Mouse (Mus musculus) MEL (cell line): Measurements from ENCODE around the gene Asap3.

ENCODE experiments used
- BHLHE40 ChIP-seq: IDR thresholded peaks from 2 replicates; pipeline ENCODE4 v1.6.1; 2012; ENCODE audit warnings: low read depth, mild to moderate bottlenecking, inconsistent platforms, low read length, improper control_type of control experiment, borderline replicate concordance
- CHD1 ChIP-seq: IDR thresholded peaks from 2 replicates; pipeline ENCODE4 v1.6.1; 2012; ENCODE audit warnings: low read depth, mild to moderate bottlenecking, inconsistent platforms, low read length, improper control_type of control experiment
- CTCF ChIP-seq, 3 experiments: IDR thresholded peaks in 2 of 3; conservative IDR thresholded peaks in 1 of 3; 2 replicates each; pipeline ENCODE4 v1.5.1; 2011 to 2012; ENCODE audit warnings: low read length in 3 of 3, low read depth in 2 of 3, mild to moderate bottlenecking in 2 of 3, improper control_type of control experiment in 1 of 3, inconsistent platforms in 1 of 3, mixed read lengths in 1 of 3, moderate library complexity in 1 of 3; ENCODE audit not compliant: control insufficient read depth in 1 of 3, insufficient read depth in 1 of 3, poor library complexity in 1 of 3, severe bottlenecking in 1 of 3
- E2F4 ChIP-seq: IDR thresholded peaks from 2 replicates; pipeline ENCODE4 v1.6.1; 2011; ENCODE audit warnings: low read depth, low read length, improper control_type of control experiment, borderline replicate concordance
- EP300 ChIP-seq, 2 experiments: IDR thresholded peaks; 2 replicates each; pipeline ENCODE4 v1.6.1; 2011; ENCODE audit warnings: improper control_type of control experiment in 2 of 2, low read length in 2 of 2, low read depth in 1 of 2, mild to moderate bottlenecking in 1 of 2
- ETS1 ChIP-seq: IDR thresholded peaks from 2 replicates; pipeline ENCODE4 v1.6.1; 2012; ENCODE audit warnings: low read depth, mild to moderate bottlenecking, inconsistent platforms, low read length, improper control_type of control experiment, moderate library complexity
- MAFK ChIP-seq: IDR thresholded peaks from 2 replicates; pipeline ENCODE4 v1.6.1; 2011; ENCODE audit warnings: low read depth, mild to moderate bottlenecking, low read length, improper control_type of control experiment, borderline replicate concordance
- MEF2A ChIP-seq: IDR thresholded peaks from 2 replicates; pipeline ENCODE4 v1.6.1; 2014; ENCODE audit warnings: low read depth, mild to moderate bottlenecking, inconsistent platforms, low read length, improper control_type of control experiment; ENCODE audit not compliant: poor library complexity, insufficient replicate concordance, severe bottlenecking; ENCODE audit errors: extremely low read depth
- MXI1 ChIP-seq: IDR thresholded peaks from 2 replicates; pipeline ENCODE4 v1.6.1; 2011; ENCODE audit warnings: mild to moderate bottlenecking, low read depth, low read length, improper control_type of control experiment
- POLR2A ChIP-seq, 2 experiments: IDR thresholded peaks; 2 replicates each; pipeline ENCODE4 v1.6.1; 2011 to 2012; ENCODE audit warnings: low read length in 2 of 2, mild to moderate bottlenecking in 2 of 2, control low read depth in 1 of 2, improper control_type of control experiment in 1 of 2, low read depth in 1 of 2, moderate library complexity in 1 of 2; ENCODE audit not compliant: control insufficient read depth in 1 of 2, insufficient read depth in 1 of 2, poor library complexity in 1 of 2
- POLR2AphosphoS2 ChIP-seq: IDR thresholded peaks from 2 replicates; pipeline ENCODE4 v1.6.1; 2011; ENCODE audit warnings: low read length, improper control_type of control experiment
- POLR2AphosphoS5 ChIP-seq: IDR thresholded peaks from 2 replicates; pipeline ENCODE4 v1.6.1; 2012; ENCODE audit warnings: low read depth, borderline replicate concordance, mild to moderate bottlenecking, inconsistent platforms, low read length, moderate library complexity, mixed read lengths
- RAD21 ChIP-seq: IDR thresholded peaks from 2 replicates; pipeline ENCODE4 v1.6.1; 2011; ENCODE audit warnings: mild to moderate bottlenecking, low read depth, low read length, improper control_type of control experiment
- TCF12 ChIP-seq: IDR thresholded peaks from 2 replicates; pipeline ENCODE4 v1.6.1; 2014; ENCODE audit warnings: low read depth, mild to moderate bottlenecking, inconsistent platforms, low read length, improper control_type of control experiment, moderate library complexity

DNA sequence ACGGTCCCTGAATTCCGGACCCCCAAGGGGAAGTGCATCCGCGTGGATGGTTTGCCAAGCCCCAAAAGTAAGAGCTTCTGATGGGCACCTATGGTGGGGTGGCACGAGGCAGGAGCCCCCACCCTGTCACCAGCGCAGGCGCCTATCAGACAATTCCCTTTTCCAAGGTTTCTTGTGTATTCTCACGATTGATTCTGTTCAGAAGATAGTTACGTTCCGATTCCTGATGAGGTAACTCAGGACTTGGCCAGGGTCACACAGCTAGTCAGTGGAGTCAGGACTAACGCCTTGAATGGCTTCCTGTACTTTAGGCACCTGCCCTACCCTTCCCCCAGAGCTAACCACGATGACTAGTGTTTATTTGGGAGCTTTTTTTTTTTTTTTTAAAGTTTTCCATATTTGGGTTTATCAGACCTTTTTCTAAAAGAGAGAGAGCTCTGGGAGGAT is 27.7 kb upstream of the Asap3 start:
- no peak for TF ChIP-seq RAD21
- peak; percentile 79 for TF ChIP-seq ETS1
- no peak for TF ChIP-seq POLR2A (IDR thresholded peaks at IDR 0.05; ENCODE audit: control insufficient read depth in 1 of 2, insufficient read depth in 1 of 2, low read depth in 1 of 2, low read length in 2 of 2, poor library complexity in 1 of 2)
- no peak for TF ChIP-seq E2F4
- TF ChIP-seq CTCF (IDR thresholded peaks at IDR 0.05 in 2 of 3, conservative IDR thresholded peaks at IDR 0.05 in 1 of 3; ENCODE audit: control insufficient read depth in 1 of 3, insufficient read depth in 1 of 3, low read depth in 2 of 3, low read length in 3 of 3, poor library complexity in 1 of 3, severe bottlenecking in 1 of 3): no peak
- no peak for TF ChIP-seq MAFK
- no peak for TF ChIP-seq BHLHE40
- no peak for TF ChIP-seq POLR2AphosphoS5
- TF ChIP-seq MEF2A: no peak
- no peak for TF ChIP-seq CHD1
- TF ChIP-seq TCF12: peak; percentile 33; the same call in 1 of the 2 replicates
- no peak for TF ChIP-seq MXI1
- peak in 1 of 2 experiments; percentile 57; a peak in 2 of 4 replicates for TF ChIP-seq EP300 (IDR thresholded peaks at IDR 0.05; ENCODE audit: low read depth in 1 of 2, low read length in 2 of 2)
- no peak for TF ChIP-seq POLR2AphosphoS2
